8 mouse cellular contexts compared by ENCODE assay signal in genomic region chr3:145924649-145925337, GRCm38 (mm10). TPM values are rescaled to one million over a fixed set of nuclear protein-coding genes. Genes with fewer than 3 reads are reported as not detected.
DNase-seq lines count a peak whose midpoint lies in the region; ATAC-seq and TF ChIP-seq lines count a peak whose summit lies in the region.

No protein-coding gene starts in this region.

- peak overlapping the region; percentile 96 for H3K9ac ChIP-seq in MEL (ENCODE audit: control insufficient read depth, low read depth, low read length, poor library complexity, severe bottlenecking)
- peak overlapping the region; percentile 83 for H3K9ac ChIP-seq in forebrain, embryonic 16.5 days (replicated peaks; ENCODE audit: low read depth, low read length)
- H3K9ac ChIP-seq in lung, embryonic 15.5 days, result peak overlapping the region; percentile 89

- no peak for TF ChIP-seq CTCF in MEL (IDR thresholded peaks at IDR 0.05 in 2 of 3, conservative IDR thresholded peaks at IDR 0.05 in 1 of 3; ENCODE audit: control insufficient read depth in 1 of 3, insufficient read depth in 1 of 3, low read depth in 2 of 3, low read length in 3 of 3, poor library complexity in 1 of 3, severe bottlenecking in 1 of 3)

- peak overlapping the region; percentile 61 for H3K4me2 ChIP-seq in forebrain, embryonic 16.5 days (ENCODE audit: low read length)
- peak overlapping the region; percentile 65 for H3K4me2 ChIP-seq in lung, embryonic 15.5 days

- peak; percentile 76 for DNase-seq in MEL (ENCODE audit: low read depth, low spot score)
- peak; percentile 31 for DNase-seq in heart, postnatal 25 days (ENCODE audit: low spot score)
- peak; percentile 40 to 62 for DNase-seq in layer of hippocampus, adult 8-10 months (ENCODE audit: low spot score in 2 of 2)
- DNase-seq in ovary, adult 18-20 months (ENCODE audit: low spot score), result peak; percentile 34
- DNase-seq in urinary bladder, adult 2 months (ENCODE audit: low spot score), result peak; percentile 56

- no peaks in the 10 kb centered on the region for H3K9me3 ChIP-seq in MEL (replicated peaks; ENCODE audit: insufficient read depth, low read length)
- no peaks in the 10 kb centered on the region for H3K9me3 ChIP-seq in forebrain, embryonic 16.5 days (ENCODE audit: control insufficient read depth, low read length)
- no peaks in the 10 kb centered on the region for H3K9me3 ChIP-seq in lung, embryonic 15.5 days

- 4% methylated on average over 39 of the region's 39 CpGs for WGBS in forebrain, embryonic 16.5 days
- WGBS in lung, embryonic 15.5 days, result 3% methylated on average over 38 of the region's 39 CpGs

- H3K4me1 ChIP-seq in MEL (ENCODE audit: control insufficient read depth in 1 of 2, insufficient read depth in 2 of 2, low read length in 2 of 2), result peaks cover 0 to 6% of the 10 kb centered on the region in 2 experiments; a peak in 2 of 4 replicates
- peaks cover 11% of the 10 kb centered on the region for H3K4me1 ChIP-seq in forebrain, embryonic 16.5 days (replicated peaks; ENCODE audit: control insufficient read depth, insufficient read depth, low read length)
- peaks cover 25% of the 10 kb centered on the region for H3K4me1 ChIP-seq in lung, embryonic 15.5 days

- peak overlapping the region; percentile 91 to 98 for H3K4me3 ChIP-seq in MEL (ENCODE audit: control insufficient read depth in 1 of 2, insufficient read depth in 1 of 2, low read depth in 2 of 2, low read length in 2 of 2)
- peak overlapping the region; percentile 90 for H3K4me3 ChIP-seq in forebrain, embryonic 16.5 days (replicated peaks; ENCODE audit: low read length)
- H3K4me3 ChIP-seq in lung, embryonic 15.5 days, result peak overlapping the region; percentile 81

- H3K36me3 ChIP-seq in MEL (ENCODE audit: control insufficient read depth in 1 of 2, insufficient read depth in 2 of 2, low read length in 2 of 2), result peaks cover 2 to 21% of the 10 kb centered on the region in 2 experiments; a peak in 3 of 4 replicates
- no peaks in the 10 kb centered on the region for H3K36me3 ChIP-seq in forebrain, embryonic 16.5 days (ENCODE audit: control insufficient read depth, insufficient read depth)
- H3K36me3 ChIP-seq in lung, embryonic 15.5 days, result peaks cover 4% of the 10 kb centered on the region; the same call in 1 of the 2 replicates

- TF ChIP-seq POLR2A in MEL (IDR thresholded peaks at IDR 0.05; ENCODE audit: control insufficient read depth in 1 of 2, insufficient read depth in 1 of 2, low read depth in 1 of 2, low read length in 2 of 2, poor library complexity in 1 of 2), result 0 out of 4 replicates have a peak, but pooled peaks of 1 of the 2 experiments have one; percentile 12

- ATAC-seq in cerebellum, adult (ENCODE audit: insufficient number of reproducible peaks, low FRiP score, low TSS enrichment), result peak; percentile 8
- peak; percentile 14; the same call in 1 of the 2 replicates for ATAC-seq in forebrain, embryonic 16.5 days
- ATAC-seq in lung, embryonic 15.5 days (ENCODE audit: borderline replicate concordance, extremely low read depth, low FRiP score, low TSS enrichment), result peak; percentile 3; the same call in 1 of the 2 replicates

- TF ChIP-seq EP300 in MEL (IDR thresholded peaks at IDR 0.05; ENCODE audit: low read depth in 1 of 2, low read length in 2 of 2), result no peak

- no peak for TF ChIP-seq RAD21 in MEL (IDR thresholded peaks at IDR 0.05; ENCODE audit: low read depth, low read length)

- H3K27me3 ChIP-seq in MEL (ENCODE audit: control insufficient read depth in 1 of 2, insufficient read depth in 2 of 2, low read length in 2 of 2), result no peaks in the 10 kb centered on the region
- 0 out of 2 replicates have a peak, but pooled peaks cover 4% of the 10 kb centered on the region for H3K27me3 ChIP-seq in forebrain, embryonic 16.5 days (replicated peaks; ENCODE audit: control insufficient read depth, insufficient read depth, low read length)
- no peaks in the 10 kb centered on the region for H3K27me3 ChIP-seq in lung, embryonic 15.5 days

- peaks cover 29% of the 10 kb centered on the region for H3K79me2 ChIP-seq in MEL (ENCODE audit: control insufficient read depth, insufficient read depth, low read length, poor library complexity)

- H3K27ac ChIP-seq in MEL (ENCODE audit: control insufficient read depth, low read depth, low read length), result peak overlapping the region; percentile 74
- peak overlapping the region; percentile 92 for H3K27ac ChIP-seq in forebrain, embryonic 16.5 days (ENCODE audit: low read length)
- H3K27ac ChIP-seq in lung, embryonic 15.5 days, result peak overlapping the region; percentile 96

- intact Hi-C loops in heart, postnatal 25 days (cut with DNase I), result loop anchor here (5.0 to 10.0 kb wide), 2 partner anchors 272 to 800 kb away; no protein-coding TSS in a partner anchor

TF ChIP-seq in MEL, 35 proteins besides CTCF, POLR2A, EP300 and RAD21 (continues in another document):
- TF ChIP-seq MYC (IDR thresholded peaks at IDR 0.05; ENCODE audit: low read depth, low read length) (no peak), USF2 (IDR thresholded peaks at IDR 0.05; ENCODE audit: borderline replicate concordance in 1 of 2, insufficient read depth in 1 of 2, low read depth in 1 of 2, low read length in 2 of 2) (no peak), HCFC1 (IDR thresholded peaks at IDR 0.05; ENCODE audit: low read depth, low read length) (no peak), ZC3H11A (IDR thresholded peaks at IDR 0.05; ENCODE audit: low read depth, low read length) (no peak), MEF2A (IDR thresholded peaks at IDR 0.05; ENCODE audit: extremely low read depth, insufficient replicate concordance, low read depth, low read length, poor library complexity, severe bottlenecking) (no peak), POLR2AphosphoS5 (IDR thresholded peaks at IDR 0.05; ENCODE audit: borderline replicate concordance, low read depth, low read length) (no peak), ELF1 (IDR thresholded peaks at IDR 0.05; ENCODE audit: low read depth, low read length) (no peak), MAX (IDR thresholded peaks at IDR 0.05; ENCODE audit: low read length) (0 out of 2 replicates have a peak, but pooled peaks have one; percentile 14), ZNF384 (IDR thresholded peaks at IDR 0.05; ENCODE audit: low read depth, low read length) (peak; percentile 88), ZKSCAN1 (IDR thresholded peaks at IDR 0.05; ENCODE audit: low read depth, low read length) (no peak), ETS1 (IDR thresholded peaks at IDR 0.05; ENCODE audit: low read depth, low read length) (peak; percentile 67), MAZ (IDR thresholded peaks at IDR 0.05; ENCODE audit: low read depth, low read length) (no peak), CHD1 (IDR thresholded peaks at IDR 0.05; ENCODE audit: low read depth, low read length) (no peak), UBTF (IDR thresholded peaks at IDR 0.05; ENCODE audit: borderline replicate concordance, insufficient read depth, low read depth, low read length) (no peak), NELFE (IDR thresholded peaks at IDR 0.05; ENCODE audit: low read depth, low read length) (no peak), ZMIZ1 (IDR thresholded peaks at IDR 0.05; ENCODE audit: low read depth, low read length) (no peak), SMC3 (IDR thresholded peaks at IDR 0.05; ENCODE audit: low read depth, low read length) (no peak), CHD2 (IDR thresholded peaks at IDR 0.05; ENCODE audit: low read length) (no peak), TCF12 (IDR thresholded peaks at IDR 0.05; ENCODE audit: low read depth, low read length) (no peak), TBP (IDR thresholded peaks at IDR 0.05; ENCODE audit: low read depth, low read length) (0 out of 2 replicates have a peak, but pooled peaks have one; percentile 40), MAFK (IDR thresholded peaks at IDR 0.05; ENCODE audit: borderline replicate concordance, low read depth, low read length) (no peak), USF1 (IDR thresholded peaks at IDR 0.05; ENCODE audit: low read depth, low read length) (no peak), SIN3A (IDR thresholded peaks at IDR 0.05; ENCODE audit: low read length) (peak; percentile 35), MYB (IDR thresholded peaks at IDR 0.05; ENCODE audit: low read depth, low read length) (no peak), GATA1 (IDR thresholded peaks at IDR 0.05; ENCODE audit: low read depth, low read length) (no peak), NRF1 (IDR thresholded peaks at IDR 0.05; ENCODE audit: insufficient read depth, low read depth, low read length, poor library complexity, severe bottlenecking) (no peak), BHLHE40 (IDR thresholded peaks at IDR 0.05; ENCODE audit: borderline replicate concordance, low read depth, low read length) (no peak), RCOR1 (IDR thresholded peaks at IDR 0.05; ENCODE audit: low read depth, low read length) (no peak), MXI1 (IDR thresholded peaks at IDR 0.05; ENCODE audit: low read depth, low read length) (peak; percentile 60), GABPA (IDR thresholded peaks at IDR 0.05; ENCODE audit: low read depth, low read length) (no peak), KAT2A (conservative IDR thresholded peaks at IDR 0.05; ENCODE audit: low read depth, low read length) (no peak), E2F4 (IDR thresholded peaks at IDR 0.05; ENCODE audit: borderline replicate concordance, low read depth, low read length) (no peak)

RNA-seq across cellular contexts. Expression of gene Bcl10, which starts 2.2 kb away (rescaled TPM):
- 25.0 and 28.0 TPM in 2 replicates for total RNA-seq in MEL (2012; rRNA removed)
- 10 to 100 TPM in 1 of 2 experiments, not detected in 1; 30.4 TPM for polyA plus RNA-seq in MEL (2012; ENCODE audit: insufficient read depth in 1 of 2, insufficient read length in 2 of 2, low read depth in 1 of 2, low replicate concordance in 2 of 2, missing spikeins in 1 of 2)
- 38.6 and 49.2 TPM in 2 replicates for polyA plus RNA-seq in forebrain, embryonic 16.5 days (2015; fragmentation: Nextera tagmentation; extraction: Ambion mirVana)
- 10 to 100 TPM; 18.1 to 20.4 TPM for total RNA-seq in heart, postnatal 25 days (2021)
- total RNA-seq in layer of hippocampus, adult 8-10 months (2022), result 10 to 100 TPM; 10.6 to 16.1 (median 14.2) TPM
- 52.8 and 53.0 TPM in 2 replicates for polyA plus RNA-seq in lung, embryonic 15.5 days (2015; fragmentation: Nextera tagmentation; extraction: Ambion mirVana)
- 24.3 and 25.7 TPM in 2 replicates for polyA plus RNA-seq in urinary bladder, adult 2 months (2012; rRNA removed)

RNA-seq across cellular contexts. Expression of gene 2410004B18Rik, which starts 13.0 kb away (rescaled TPM):
- 32.1 and 32.3 TPM in 2 replicates for total RNA-seq in MEL (2012; rRNA removed)
- polyA plus RNA-seq in MEL (2012; ENCODE audit: insufficient read depth in 1 of 2, insufficient read length in 2 of 2, low read depth in 1 of 2, low replicate concordance in 2 of 2, missing spikeins in 1 of 2), result 10 to 100 TPM in 1 of 2 experiments, not detected in 1; 42.3 TPM
- polyA plus RNA-seq in forebrain, embryonic 16.5 days (2015; fragmentation: Nextera tagmentation; extraction: Ambion mirVana), result 75.8 and 81.0 TPM in 2 replicates
- total RNA-seq in heart, postnatal 25 days (2021), result 10 to 100 TPM; 16.8 to 18.1 TPM
- 10 to 100 TPM; 31.8 to 38.5 (median 33.2) TPM for total RNA-seq in layer of hippocampus, adult 8-10 months (2022)
- polyA plus RNA-seq in lung, embryonic 15.5 days (2015; fragmentation: Nextera tagmentation; extraction: Ambion mirVana), result 50.4 and 52.4 TPM in 2 replicates
- 18.9 and 23.1 TPM in 2 replicates for polyA plus RNA-seq in urinary bladder, adult 2 months (2012; rRNA removed)

Comparison
In these comparisons a context has a peak if more than half of its experiments do, and no peak if none do; other contexts are left out.
1. Peak in every context shown above with its lines: DNase-seq, ATAC-seq, H3K4me3 ChIP-seq and H3K27ac ChIP-seq.